Comparison of ENCODE assay signal across 8 mouse cellular contexts in genomic region chr14:28675476-28675875, GRCm38 (mm10).
DNase-seq lines count a peak whose midpoint lies in the region; ATAC-seq lines count a peak whose summit lies in the region.

No protein-coding gene starts in this region.

- H3K4me1 ChIP-seq in intestine, embryonic 15.5 days (replicated peaks): no peaks in the 10 kb centered on the region
- H3K4me1 ChIP-seq in limb, embryonic 12.5 days (replicated peaks): peaks cover 30% of the 10 kb centered on the region
- H3K4me1 ChIP-seq in stomach, embryonic 15.5 days: no peaks in the 10 kb centered on the region

- 29% methylated on average over 5 of the region's 5 CpGs for WGBS in intestine, embryonic 15.5 days
- 25% methylated on average over 5 of the region's 5 CpGs for WGBS in limb, embryonic 12.5 days
- 27% methylated on average over 5 of the region's 5 CpGs for WGBS in stomach, embryonic 15.5 days

- peak; percentile 31; the same call in 1 of the 2 replicates for ATAC-seq in intestine, embryonic 15.5 days
- ATAC-seq in limb, embryonic 12.5 days (ENCODE audit: insufficient number of reproducible peaks, insufficient read depth, low FRiP score, low TSS enrichment, low read depth): no peak; the same call in 1 of the 2 replicates
- ATAC-seq in stomach, embryonic 15.5 days (ENCODE audit: insufficient read depth, low FRiP score, low read depth): peak; percentile 47; the same call in 1 of the 2 replicates

- no peaks in the 10 kb centered on the region for H3K36me3 ChIP-seq in intestine, embryonic 15.5 days
- no peaks in the 10 kb centered on the region for H3K36me3 ChIP-seq in limb, embryonic 12.5 days
- no peaks in the 10 kb centered on the region for H3K36me3 ChIP-seq in stomach, embryonic 15.5 days

- H3K4me3 ChIP-seq in intestine, embryonic 15.5 days (replicated peaks): no peak overlapping the region
- no peak overlapping the region for H3K4me3 ChIP-seq in limb, embryonic 12.5 days (replicated peaks)
- H3K4me3 ChIP-seq in stomach, embryonic 15.5 days (replicated peaks): no peak overlapping the region

- no peaks in the 10 kb centered on the region for H3K9me3 ChIP-seq in intestine, embryonic 15.5 days
- peaks cover 4% of the 10 kb centered on the region; the same call in 1 of the 2 replicates for H3K9me3 ChIP-seq in limb, embryonic 12.5 days
- no peaks in the 10 kb centered on the region for H3K9me3 ChIP-seq in stomach, embryonic 15.5 days

- no peak overlapping the region for H3K9ac ChIP-seq in intestine, embryonic 15.5 days
- no peak overlapping the region for H3K9ac ChIP-seq in limb, embryonic 12.5 days (replicated peaks)
- H3K9ac ChIP-seq in stomach, embryonic 15.5 days: no peak overlapping the region

- no peaks in the 10 kb centered on the region; the same call in 1 of the 2 replicates for H3K27me3 ChIP-seq in intestine, embryonic 15.5 days (replicated peaks)
- no peaks in the 10 kb centered on the region for H3K27me3 ChIP-seq in limb, embryonic 12.5 days
- no peaks in the 10 kb centered on the region for H3K27me3 ChIP-seq in stomach, embryonic 15.5 days (replicated peaks)

- no peak overlapping the region for H3K4me2 ChIP-seq in intestine, embryonic 15.5 days (replicated peaks)
- H3K4me2 ChIP-seq in limb, embryonic 12.5 days: no peak overlapping the region
- no peak overlapping the region for H3K4me2 ChIP-seq in stomach, embryonic 15.5 days

- no peak overlapping the region for H3K27ac ChIP-seq in intestine, embryonic 15.5 days
- H3K27ac ChIP-seq in limb, embryonic 12.5 days: peak overlapping the region; percentile 35; the same call in 1 of the 2 replicates
- no peak overlapping the region for H3K27ac ChIP-seq in stomach, embryonic 15.5 days

- DNase-seq in embryo, embryonic 10 days (ENCODE audit: low spot score): peak; percentile 29
- DNase-seq in embryo, embryonic 9.5 days (ENCODE audit: extremely low spot score): no peak
- peak; percentile 65 for DNase-seq in Muller cell, postnatal 12 days (ENCODE audit: inconsistent ontology term)
- DNase-seq in cerebellum, postnatal 36 days: peak; percentile 85 to 87
- DNase-seq in retina, postnatal 1 day: no peak

Comparison
In these comparisons a context has a peak if more than half of its experiments do, and no peak if none do; other contexts are left out.
1. DNase-seq: peak in embryo, embryonic 10 days (single experiment), Muller cell, postnatal 12 days (single experiment) and cerebellum, postnatal 36 days (2 of 2); none in embryo, embryonic 9.5 days (single experiment) and retina, postnatal 1 day (single experiment).